ENCODE assay signal across 18 mouse cellular contexts in genomic region chr3:87093718-87094117, GRCm38 (mm10).
A peak's percentile ranks its signal among the peaks of the same experiment; 100 is the strongest.
DNase-seq lines count a peak whose midpoint lies in the region; ATAC-seq and TF ChIP-seq lines count a peak whose summit lies in the region.
"Had no signal": no experiment of that assay in that cellular context is flagged by ENCODE, and none has a peak within 500 bp of the region (broad histone marks: within the 10 kb centered on the region; RNA-seq: fewer than 3 reads in every experiment).

No protein-coding gene starts in this region.

- H3K4me1 ChIP-seq in hindbrain, embryonic 10.5 days (replicated peaks): peaks cover 23% of the 10 kb centered on the region
- H3K4me1 ChIP-seq in hindbrain, embryonic 16.5 days (ENCODE audit: control insufficient read depth, insufficient read depth, low read depth, low read length): peaks cover 8% of the 10 kb centered on the region
- peaks cover 7% of the 10 kb centered on the region; the same call in 1 of the 2 replicates for H3K4me1 ChIP-seq in limb, embryonic 12.5 days (replicated peaks)
- H3K4me1 ChIP-seq: liver, embryonic 12.5 days had no signal

- H3K27me3 ChIP-seq in hindbrain, embryonic 10.5 days (ENCODE audit: insufficient read depth, poor library complexity, severe bottlenecking): no peaks in the 10 kb centered on the region
- no peaks in the 10 kb centered on the region for H3K27me3 ChIP-seq in hindbrain, embryonic 16.5 days (replicated peaks; ENCODE audit: control insufficient read depth, insufficient read depth, low read length)
- H3K27me3 ChIP-seq in limb, embryonic 12.5 days: no peaks in the 10 kb centered on the region
- H3K27me3 ChIP-seq: forebrain, embryonic 15.5 days; liver, embryonic 12.5 days had no signal

- peaks cover 78% of the 10 kb centered on the region for H3K36me3 ChIP-seq in hindbrain, embryonic 10.5 days
- H3K36me3 ChIP-seq in hindbrain, embryonic 16.5 days (ENCODE audit: control insufficient read depth, insufficient read depth, low read length): no peaks in the 10 kb centered on the region
- H3K36me3 ChIP-seq in limb, embryonic 12.5 days: peaks cover 83% of the 10 kb centered on the region
- H3K36me3 ChIP-seq: forebrain, embryonic 15.5 days; liver, embryonic 12.5 days had no signal

- no peak overlapping the region for H3K4me3 ChIP-seq in hindbrain, embryonic 10.5 days
- H3K4me3 ChIP-seq in hindbrain, embryonic 16.5 days (ENCODE audit: low read length): no peak overlapping the region
- H3K4me3 ChIP-seq in limb, embryonic 12.5 days (replicated peaks): no peak overlapping the region
- H3K4me3 ChIP-seq: forebrain, embryonic 15.5 days; liver, embryonic 12.5 days had no signal

- 63% methylated on average over 6 of the region's 6 CpGs for WGBS in hindbrain, embryonic 10.5 days
- 71% methylated on average over 6 of the region's 6 CpGs for WGBS in hindbrain, embryonic 16.5 days
- 46% methylated on average over 5 of the region's 6 CpGs for WGBS in limb, embryonic 12.5 days

- no peak for TF ChIP-seq POLR2A in brain, embryonic 14.5 days (IDR thresholded peaks at IDR 0.05; ENCODE audit: borderline replicate concordance, extremely low read depth, insufficient read depth, insufficient read length, poor library complexity, severe bottlenecking)

- DNase-seq in cerebellum, postnatal 10 days: peak; percentile 53 to 56
- DNase-seq in cerebellum, adult 18-20 months: no peak
- no peak for DNase-seq in hindbrain, embryonic 10.5 days (ENCODE audit: low spot score)
- DNase-seq in brain, embryonic 14.5 days (ENCODE audit: low read depth): peak; percentile 34
- DNase-seq: adrenal gland, postnatal 25 days; B cell, adult 2 months; heart, postnatal 14 days; kidney, adult 8-10 months; kidney, postnatal 36 days; lung, embryonic 14.5 days; midbrain, embryonic 14.5 days; thymus, adult 18-20 months had no signal

- no peak overlapping the region for H3K4me2 ChIP-seq in hindbrain, embryonic 16.5 days (ENCODE audit: low read length)
- H3K4me2 ChIP-seq in limb, embryonic 12.5 days: no peak overlapping the region
- H3K4me2 ChIP-seq: forebrain, embryonic 15.5 days; liver, embryonic 12.5 days; lung, embryonic 14.5 days had no signal

- no peak overlapping the region for H3K9ac ChIP-seq in hindbrain, embryonic 16.5 days (ENCODE audit: low read depth, low read length)
- no peak overlapping the region for H3K9ac ChIP-seq in limb, embryonic 12.5 days (replicated peaks)
- H3K9ac ChIP-seq: forebrain, embryonic 15.5 days; liver, embryonic 12.5 days; lung, embryonic 14.5 days had no signal

- TF ChIP-seq CTCF in brain, embryonic 14.5 days (IDR thresholded peaks at IDR 0.05; ENCODE audit: borderline replicate concordance, extremely low read depth, insufficient read depth, insufficient read length): no peak

- ATAC-seq in hindbrain, embryonic 16.5 days: no peak
- no peak for ATAC-seq in limb, embryonic 12.5 days (ENCODE audit: insufficient number of reproducible peaks, insufficient read depth, low FRiP score, low TSS enrichment, low read depth)
- no peak for ATAC-seq in inflammation-experienced regulatory T-cells, adult 6 months
- ATAC-seq: forebrain, embryonic 15.5 days; hindbrain, postnatal 0 days; liver, embryonic 12.5 days had no signal

- no peaks in the 10 kb centered on the region for H3K9me3 ChIP-seq in hindbrain, embryonic 10.5 days
- H3K9me3 ChIP-seq in hindbrain, embryonic 16.5 days (ENCODE audit: control insufficient read depth, low read length): no peaks in the 10 kb centered on the region
- no peaks in the 10 kb centered on the region for H3K9me3 ChIP-seq in limb, embryonic 12.5 days
- H3K9me3 ChIP-seq: forebrain, embryonic 15.5 days; liver, embryonic 12.5 days had no signal

- H3K27ac ChIP-seq in hindbrain, embryonic 10.5 days: peak overlapping the region; percentile 54
- H3K27ac ChIP-seq in hindbrain, embryonic 16.5 days (ENCODE audit: low read depth, low read length): no peak overlapping the region
- H3K27ac ChIP-seq in limb, embryonic 12.5 days: 0 out of 2 replicates have a peak overlapping the region, but pooled peaks have one; percentile 53
- H3K27ac ChIP-seq: forebrain, embryonic 15.5 days; hindbrain, postnatal 0 days; liver, embryonic 12.5 days had no signal

Comparison
In these comparisons a context has a peak if more than half of its experiments do, and no peak if none do; other contexts are left out.
1. DNase-seq: peak in cerebellum, postnatal 10 days (2 of 2) and brain, embryonic 14.5 days (single experiment); none in cerebellum, adult 18-20 months (0 of 2) and hindbrain, embryonic 10.5 days (single experiment).